Mouse (Mus musculus): ENCODE data around the gene Rae1.

Rae1 gene

DNA sequence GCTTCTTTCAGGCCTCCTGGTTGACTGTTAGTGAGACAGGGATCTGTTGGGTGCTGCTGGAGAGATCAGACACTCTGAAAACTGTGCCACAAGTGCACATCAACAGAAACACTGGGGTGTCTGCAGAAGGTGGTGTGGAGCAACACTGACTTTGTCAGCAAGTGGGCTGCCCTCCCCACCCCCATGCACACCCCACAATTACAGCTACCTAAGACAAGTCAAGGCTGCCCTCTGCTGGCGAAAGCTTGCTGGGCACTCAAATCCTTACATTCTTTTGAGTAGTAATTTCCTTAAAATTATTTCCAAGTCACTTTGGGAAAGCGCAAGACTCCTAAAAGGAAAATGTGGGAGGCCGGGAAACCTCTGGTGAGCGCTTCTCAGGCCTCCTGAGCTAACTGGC, 3.7 kb upstream of the Rae1 start:
- peak; percentile 73 for DNase-seq (ENCODE audit: extremely low spot score)

DNA sequence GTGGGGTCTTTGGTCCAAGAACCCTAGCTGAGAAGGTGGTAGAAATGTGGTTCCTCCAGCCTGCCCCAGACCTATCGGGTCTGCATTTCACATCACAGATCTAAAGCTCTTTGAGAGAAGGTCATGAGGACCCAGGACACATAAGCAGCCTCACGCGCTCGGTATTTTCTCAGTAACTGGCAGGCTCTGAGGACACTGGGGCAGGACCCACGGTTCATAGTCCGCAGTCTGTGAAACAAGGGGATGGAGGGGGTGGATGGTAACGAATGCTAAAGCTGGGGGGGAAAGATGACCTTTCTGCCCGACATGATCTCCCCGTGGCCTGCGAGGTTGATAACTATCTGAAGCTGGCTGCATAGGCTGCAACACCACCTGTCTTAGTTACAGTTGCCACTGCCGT, 2.2 kb upstream of the Rae1 start:
- no peak for DNase-seq (ENCODE audit: extremely low spot score)

GRCm38 (mm10) chr2:172998478-172998877, 1.4 kb upstream of the Rae1 start:
- no peak for DNase-seq (ENCODE audit: extremely low spot score)

GRCm38 (mm10) chr2:173000285-173000652, 352 bp downstream of the Rae1 start:
- no peak for DNase-seq (ENCODE audit: extremely low spot score)

DNA sequence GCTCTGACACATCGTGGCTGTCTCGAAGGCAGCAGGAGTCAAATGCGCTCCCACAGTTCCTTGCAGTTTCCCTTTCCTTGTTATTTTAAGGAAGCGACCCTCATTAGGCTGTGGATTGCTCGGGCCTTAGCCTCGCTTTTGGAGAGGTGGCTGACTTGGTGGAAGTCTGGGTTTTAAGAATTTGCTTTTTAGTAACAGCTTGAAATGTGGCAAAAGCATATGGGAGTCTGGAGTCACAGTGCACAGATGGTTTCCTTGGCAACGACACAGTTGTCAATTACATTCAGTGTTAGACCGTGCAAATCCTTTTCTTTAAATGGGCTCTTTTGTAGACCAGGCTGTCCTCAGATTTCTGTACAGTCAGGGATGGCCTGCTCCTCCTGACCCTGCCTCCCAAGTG, 1.0 kb downstream of the Rae1 start:
- DNase-seq (ENCODE audit: extremely low spot score), result no peak

- DNase-seq (ENCODE audit: extremely low spot score), result no peak
Observed at GRCm38 (mm10) chr2:173003737-173004136, 3.8 kb downstream of the Rae1 start.

- DNase-seq (ENCODE audit: extremely low spot score), result no peak
Observed at GRCm38 (mm10) chr2:173010220-173010717, 10.4 kb downstream of the Rae1 start.

DNA sequence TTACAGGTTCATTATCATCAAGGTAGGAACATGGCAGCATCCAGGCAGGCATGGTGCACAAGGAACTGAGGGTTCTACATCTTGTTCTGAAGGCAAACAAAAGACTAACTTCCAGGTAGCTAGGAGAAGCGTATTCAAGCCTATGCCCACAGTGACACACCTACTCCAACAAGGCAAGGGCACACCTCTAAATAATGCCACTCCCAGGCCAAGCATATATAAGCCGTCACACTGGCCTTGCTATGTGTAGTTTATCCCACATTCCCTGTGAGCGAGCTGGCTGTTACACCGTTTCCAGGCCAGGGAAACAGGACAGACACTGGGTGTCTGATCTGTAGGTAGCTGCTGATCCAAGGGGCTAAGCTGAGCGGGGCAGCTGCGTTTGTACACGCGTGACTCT, 11.5 kb downstream of the Rae1 start:
- DNase-seq (ENCODE audit: extremely low spot score), result no peak

- DNase-seq (ENCODE audit: extremely low spot score), result no peak
Observed at GRCm38 (mm10) chr2:173014741-173015287, 14.9 kb downstream of the Rae1 start.

- DNase-seq (ENCODE audit: extremely low spot score), result no peak
Observed at GRCm38 (mm10) chr2:173017940-173018339, 18.0 kb downstream of the Rae1 start.

DNA sequence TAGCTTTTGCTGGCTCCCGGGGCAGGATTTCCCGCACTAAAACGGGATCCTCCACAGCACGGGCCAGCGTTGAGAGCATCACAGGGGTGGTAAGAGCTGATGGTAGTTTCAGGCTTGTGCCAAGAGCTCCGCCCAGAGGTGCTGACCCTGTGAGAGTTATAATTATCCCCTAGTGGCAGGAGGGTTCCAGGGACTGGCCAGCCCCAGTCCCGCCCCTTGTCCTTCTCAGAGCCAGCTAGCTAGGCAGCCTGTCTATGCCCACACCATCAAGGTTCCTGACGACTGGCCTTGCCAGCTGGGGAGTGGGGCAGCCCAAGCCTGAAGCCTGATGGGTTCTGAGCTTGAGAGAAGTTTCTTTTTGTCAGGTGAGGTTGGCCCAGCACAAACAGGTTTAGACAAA, 18.7 kb downstream of the Rae1 start:
- DNase-seq (ENCODE audit: extremely low spot score), result peak; percentile 42

GRCm38 (mm10) chr2:173019322-173019721, 19.4 kb downstream of the Rae1 start:
- no peak for DNase-seq (ENCODE audit: extremely low spot score)

- peak; percentile 91 for DNase-seq (ENCODE audit: extremely low spot score)
Observed at GRCm38 (mm10) chr2:173019790-173020189, 19.9 kb downstream of the Rae1 start.

DNA sequence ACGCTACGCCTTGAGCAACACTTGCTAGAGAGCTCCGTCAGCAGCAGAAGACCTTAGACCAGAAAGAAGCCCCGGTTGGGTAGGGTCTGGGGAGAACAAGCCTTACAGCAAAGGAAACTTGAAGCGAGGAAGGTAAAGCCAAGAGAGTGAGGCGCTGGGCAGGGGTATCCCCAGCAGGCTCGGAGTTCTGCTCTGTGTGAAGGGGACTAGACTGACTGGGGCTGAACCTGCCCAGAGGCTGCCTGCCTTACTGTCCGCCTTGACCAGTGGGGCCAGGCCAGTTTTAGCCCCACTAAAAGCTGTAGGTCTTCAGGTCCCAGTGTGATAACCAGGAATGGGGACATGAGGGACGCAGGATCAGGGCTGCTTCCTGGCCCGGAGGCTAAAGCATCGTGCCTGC, 20.5 kb downstream of the Rae1 start, which contains the start of gene Rbm38:
Gene Rbm38 (plus strand): TSS at position 69 of the 400 bp plus-strand sequence.
- DNase-seq (ENCODE audit: extremely low spot score), result no peak

GRCm38 (mm10) chr2:173021633-173022055, 21.7 kb downstream of the Rae1 start:
- DNase-seq (ENCODE audit: extremely low spot score), result peak; percentile 90

DNA sequence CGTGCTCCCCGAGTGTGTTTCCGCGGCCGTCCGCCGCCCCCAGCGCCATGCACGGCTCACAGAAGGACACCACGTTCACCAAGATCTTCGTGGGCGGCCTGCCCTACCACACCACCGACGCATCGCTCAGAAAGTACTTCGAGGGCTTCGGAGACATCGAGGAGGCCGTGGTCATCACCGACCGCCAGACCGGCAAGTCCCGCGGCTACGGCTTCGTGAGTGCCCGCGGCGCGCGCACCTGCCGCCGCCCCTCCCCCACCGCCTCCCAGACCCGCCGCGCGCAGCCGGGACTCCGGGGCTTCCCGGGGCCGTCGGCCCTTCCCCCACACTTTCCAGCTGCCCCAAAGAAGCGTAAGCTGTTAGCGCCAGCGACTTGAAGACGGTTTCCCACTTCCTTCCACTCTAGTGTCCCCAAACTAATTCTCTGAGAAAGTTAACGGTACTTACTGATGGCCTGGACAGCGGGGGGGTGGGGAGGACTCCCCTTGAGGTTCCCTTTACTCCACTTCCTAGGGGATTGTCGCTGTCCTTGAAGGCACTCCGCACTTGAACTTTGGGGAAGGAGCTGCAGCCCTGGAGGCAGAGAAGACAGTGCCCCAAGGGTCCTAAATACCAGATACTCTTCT, 22.3 kb downstream of the Rae1 start:
- peak; percentile 74 for DNase-seq (ENCODE audit: extremely low spot score)

- DNase-seq (ENCODE audit: extremely low spot score), result no peak
Observed at GRCm38 (mm10) chr2:173022813-173023212, 22.9 kb downstream of the Rae1 start.

GRCm38 (mm10) chr2:173023371-173023851, 23.5 kb downstream of the Rae1 start:
- DNase-seq (ENCODE audit: extremely low spot score), result no peak

- DNase-seq (ENCODE audit: extremely low spot score), result no peak
Observed at GRCm38 (mm10) chr2:173023966-173024365, 24.0 kb downstream of the Rae1 start.

DNA sequence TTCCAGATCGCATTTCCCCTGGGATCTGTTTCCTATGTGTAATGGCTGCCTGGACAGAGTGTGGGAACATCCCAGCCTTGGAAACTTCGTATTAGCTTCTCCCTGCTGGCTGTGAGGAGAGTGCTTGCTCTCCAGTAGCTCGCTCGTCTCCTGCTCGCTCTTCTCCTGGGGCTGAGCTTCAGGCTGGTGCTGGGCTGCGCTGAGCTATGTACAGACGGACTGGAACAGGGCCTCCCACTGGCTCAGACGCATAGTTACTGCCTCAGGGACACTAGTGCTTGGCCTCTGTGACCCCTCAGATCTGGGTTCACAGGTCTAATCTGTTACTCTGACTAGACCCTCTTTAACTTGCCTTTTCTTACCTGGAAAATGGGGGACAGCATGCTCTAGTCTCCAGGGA, 24.5 kb downstream of the Rae1 start:
- no peak for DNase-seq (ENCODE audit: extremely low spot score)

- DNase-seq (ENCODE audit: extremely low spot score), result no peak
Observed at GRCm38 (mm10) chr2:173024938-173025337, 25.0 kb downstream of the Rae1 start.

- no peak for DNase-seq (ENCODE audit: extremely low spot score)
Observed at GRCm38 (mm10) chr2:173026286-173026685, 26.4 kb downstream of the Rae1 start.

DNA sequence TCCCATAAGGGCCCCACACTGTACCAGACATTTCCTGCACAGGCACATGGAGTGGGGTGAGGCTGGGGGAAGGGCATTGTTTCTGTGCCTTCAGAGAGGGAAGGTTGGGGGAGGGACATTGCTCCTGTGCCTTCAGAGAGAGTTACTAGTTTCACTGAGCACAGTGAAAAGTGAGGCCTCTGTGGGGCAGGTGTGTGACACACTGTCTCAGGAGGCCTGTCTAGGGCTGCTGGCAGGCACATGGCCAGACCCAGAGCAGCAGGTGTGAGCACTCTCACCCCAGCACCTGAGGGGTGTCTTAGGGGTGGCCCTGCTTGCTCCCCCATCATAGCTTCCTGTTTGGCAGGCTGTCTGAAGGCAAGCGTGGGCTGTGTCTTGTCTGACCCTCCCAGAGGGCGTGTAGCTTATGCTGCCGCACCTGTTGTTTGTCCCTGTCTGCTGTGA, 26.8 kb downstream of the Rae1 start:
- DNase-seq (ENCODE audit: extremely low spot score), result no peak
